Mouse (Mus musculus): ENCODE data around the gene Hal. TPM values are rescaled to one million over a fixed set of nuclear protein-coding genes. Genes with fewer than 3 reads are reported as not detected.

Hal gene
- total and polyA plus RNA-seq, 3 experiments: 0.76 TPM; not detected in 2

DNA sequence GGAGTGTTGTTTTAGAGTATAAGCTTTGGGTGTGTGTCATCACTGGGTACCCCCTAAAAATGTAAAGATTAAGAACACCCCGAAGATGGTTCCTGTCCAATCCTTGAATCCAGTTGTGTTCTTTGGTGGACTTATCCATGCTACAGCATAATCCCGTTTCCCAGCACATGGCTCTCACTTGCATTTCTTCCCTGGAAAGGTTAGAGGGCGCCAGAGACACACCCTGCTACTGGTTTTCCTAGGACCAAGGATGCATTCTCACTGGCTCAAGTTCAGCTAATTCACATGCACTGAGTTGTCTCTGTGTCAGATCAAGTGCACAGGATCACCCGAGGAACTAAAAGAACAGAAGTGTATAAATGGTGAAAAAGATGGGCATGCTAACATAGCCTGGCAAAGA, 1.9 kb upstream of the Hal start:
- no peaks in the 10 kb centered on the region for H3K27me3 ChIP-seq (replicated peaks)
- in situ Hi-C loops (cut with MboI; ENCODE audit: low pct_ligation_motif_present, low pct_unique_long_range_greater_than_20kb, low sequenced_read_pairs) (no loop called here), dilution Hi-C loops (cut with MboI; ENCODE audit: extremely low pct_ligation_motif_present, extremely low pct_unique_long_range_greater_than_20kb, low sequenced_read_pairs) (no loop called here)
- H3K4me3 ChIP-seq (replicated peaks in 1 of 3; ENCODE audit: low read depth in 2 of 3, low read length in 2 of 3, poor library complexity in 1 of 3): no peak overlapping the region
- H3K9me3 ChIP-seq (replicated peaks; ENCODE audit: low read length): no peaks in the 10 kb centered on the region
- H3K27ac ChIP-seq (ENCODE audit: insufficient read depth, low read depth): no peak overlapping the region
- H3K79me2 ChIP-seq (replicated peaks; ENCODE audit: control insufficient read depth, extremely low read depth, insufficient read depth, poor library complexity, severe bottlenecking): no peaks in the 10 kb centered on the region
- TF ChIP-seq MYC (IDR thresholded peaks at IDR 0.05; ENCODE audit: low read depth, low read length) (peak; percentile 74), CTCF (conservative IDR thresholded peaks at IDR 0.05 in 1 of 2, IDR thresholded peaks at IDR 0.05 in 1 of 2; ENCODE audit: low read depth in 2 of 2, low read length in 2 of 2) (peak; percentile 47 to 77), RCOR1 (conservative IDR thresholded peaks at IDR 0.05; ENCODE audit: low read depth, low read length) (no peak), MAX (IDR thresholded peaks at IDR 0.05; ENCODE audit: low read length) (peak; percentile 54; the same call in 1 of the 2 replicates), RAD21 (IDR thresholded peaks at IDR 0.05; ENCODE audit: low read depth, low read length) (peak; percentile 76), MAFK (IDR thresholded peaks at IDR 0.05; ENCODE audit: insufficient replicate concordance, low read length) (no peak), SMC3 (IDR thresholded peaks at IDR 0.05; ENCODE audit: low read depth, low read length) (peak; percentile 63), NELFE (IDR thresholded peaks at IDR 0.05; ENCODE audit: low read depth, low read length) (peak; percentile 41; the same call in 1 of the 2 replicates), POLR2A (IDR thresholded peaks at IDR 0.05; ENCODE audit: low read depth, low read length) (no peak), NRF1 (IDR thresholded peaks at IDR 0.05; ENCODE audit: low read depth, low read length) (no peak), JUN (IDR thresholded peaks at IDR 0.05; ENCODE audit: insufficient read depth, low read depth, low read length) (no peak)
- H3K9ac ChIP-seq (ENCODE audit: insufficient read depth, low read depth): no peak overlapping the region
- peak; percentile 35 for DNase-seq (ENCODE audit: extremely low read depth)
- H3K36me3 ChIP-seq (replicated peaks in 1 of 2; ENCODE audit: control insufficient read depth in 1 of 2, insufficient read depth in 1 of 2, low read length in 1 of 2): peaks cover 26 to 43% of the 10 kb centered on the region in 2 experiments
- no peak overlapping the region for H3K4me2 ChIP-seq (ENCODE audit: insufficient read depth, low read depth, poor library complexity, severe bottlenecking)
- peaks cover 3 to 8% of the 10 kb centered on the region in 2 experiments; a peak in 3 of 4 replicates for H3K4me1 ChIP-seq (ENCODE audit: control insufficient read depth in 1 of 2, insufficient read depth in 2 of 2)

DNA sequence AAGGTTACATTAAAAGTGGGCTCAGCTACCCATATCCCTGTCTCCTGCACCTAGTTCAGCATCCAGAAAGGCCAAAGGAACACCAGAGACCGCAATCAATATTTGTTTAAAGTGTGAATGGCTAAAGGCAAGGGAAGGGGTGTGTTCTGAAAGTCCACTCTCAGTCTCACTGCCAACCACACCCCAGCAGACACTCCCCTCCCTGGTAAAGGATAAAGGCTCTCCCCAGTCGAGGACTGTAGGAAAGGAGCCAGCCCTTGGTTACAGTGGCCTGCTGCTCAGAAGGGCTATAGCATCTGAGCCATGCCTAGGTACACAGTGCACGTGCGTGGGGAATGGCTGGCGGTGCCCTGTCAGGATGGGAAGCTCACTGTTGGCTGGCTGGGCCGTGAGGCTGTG, 259 bp downstream of the Hal start:
- dilution Hi-C loops (cut with MboI; ENCODE audit: extremely low pct_ligation_motif_present, extremely low pct_unique_long_range_greater_than_20kb, low sequenced_read_pairs) (no loop called here), in situ Hi-C loops (cut with MboI; ENCODE audit: low pct_ligation_motif_present, low pct_unique_long_range_greater_than_20kb, low sequenced_read_pairs) (no loop called here)
- no peaks in the 10 kb centered on the region for H3K79me2 ChIP-seq (replicated peaks; ENCODE audit: control insufficient read depth, extremely low read depth, insufficient read depth, poor library complexity, severe bottlenecking)
- no peak for DNase-seq (ENCODE audit: extremely low read depth)
- peaks cover 10 to 21% of the 10 kb centered on the region in 2 experiments for H3K36me3 ChIP-seq (replicated peaks in 1 of 2; ENCODE audit: control insufficient read depth in 1 of 2, insufficient read depth in 1 of 2, low read length in 1 of 2)
- no peaks in the 10 kb centered on the region for H3K9me3 ChIP-seq (replicated peaks; ENCODE audit: low read length)
- no peak overlapping the region for H3K4me2 ChIP-seq (ENCODE audit: insufficient read depth, low read depth, poor library complexity, severe bottlenecking)
- no peak overlapping the region for H3K27ac ChIP-seq (ENCODE audit: insufficient read depth, low read depth)
- H3K9ac ChIP-seq (ENCODE audit: insufficient read depth, low read depth): no peak overlapping the region
- H3K4me1 ChIP-seq (ENCODE audit: control insufficient read depth in 1 of 2, insufficient read depth in 2 of 2): peaks cover 3 to 8% of the 10 kb centered on the region in 2 experiments; a peak in 3 of 4 replicates
- H3K4me3 ChIP-seq (replicated peaks in 1 of 3; ENCODE audit: low read depth in 2 of 3, low read length in 2 of 3, poor library complexity in 1 of 3): no peak overlapping the region
- no peak for TF ChIP-seq HCFC1 (IDR thresholded peaks at IDR 0.05; ENCODE audit: low read depth, low read length)
- no peak for TF ChIP-seq CTCF (conservative IDR thresholded peaks at IDR 0.05 in 1 of 2, IDR thresholded peaks at IDR 0.05 in 1 of 2; ENCODE audit: low read depth in 2 of 2, low read length in 2 of 2)
- no peak for TF ChIP-seq NRF1 (IDR thresholded peaks at IDR 0.05; ENCODE audit: low read depth, low read length)
- no peaks in the 10 kb centered on the region for H3K27me3 ChIP-seq (replicated peaks)

DNA sequence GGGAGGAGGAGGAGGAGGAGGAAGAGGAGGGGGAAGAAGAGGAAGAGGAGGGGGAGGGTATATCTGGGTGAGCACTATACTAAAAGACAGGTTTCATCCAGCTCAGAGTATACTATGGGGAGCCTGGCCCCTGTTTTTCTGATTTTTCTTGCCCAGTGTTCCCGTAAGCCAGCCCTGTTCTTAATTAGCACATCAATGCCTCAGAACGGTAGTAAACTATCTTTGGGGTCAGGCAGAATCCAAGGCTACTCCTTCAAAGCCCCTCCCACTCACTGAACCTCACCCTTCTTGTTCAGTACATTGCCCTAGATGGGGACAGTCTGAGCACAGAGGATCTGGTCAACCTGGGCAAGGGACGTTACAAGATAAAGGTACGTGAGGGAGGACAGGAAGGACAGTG, 1.9 kb downstream of the Hal start:
- Histone ChIP-seq H3K4me3 (replicated peaks in 1 of 3; ENCODE audit: low read depth in 2 of 3, low read length in 2 of 3, poor library complexity in 1 of 3) (no peak overlapping the region), H3K36me3 (replicated peaks in 1 of 2; ENCODE audit: control insufficient read depth in 1 of 2, insufficient read depth in 1 of 2, low read length in 1 of 2) (peaks cover 0 to 6% of the 10 kb centered on the region in 2 experiments), H3K27me3 (replicated peaks) (no peaks in the 10 kb centered on the region), H3K27ac (ENCODE audit: insufficient read depth, low read depth) (no peak overlapping the region), H3K9ac (ENCODE audit: insufficient read depth, low read depth) (no peak overlapping the region), H3K79me2 (replicated peaks; ENCODE audit: control insufficient read depth, extremely low read depth, insufficient read depth, poor library complexity, severe bottlenecking) (no peaks in the 10 kb centered on the region), H3K9me3 (replicated peaks; ENCODE audit: low read length) (no peaks in the 10 kb centered on the region), H3K4me2 (ENCODE audit: insufficient read depth, low read depth, poor library complexity, severe bottlenecking) (no peak overlapping the region), H3K4me1 (ENCODE audit: control insufficient read depth in 1 of 2, insufficient read depth in 2 of 2) (peaks cover 3 to 8% of the 10 kb centered on the region in 2 experiments; a peak in 3 of 4 replicates)
- in situ Hi-C loops (cut with MboI; ENCODE audit: low pct_ligation_motif_present, low pct_unique_long_range_greater_than_20kb, low sequenced_read_pairs) (loop anchor here (5.0 kb wide), 1 partner anchor 87 kb away; no protein-coding TSS in a partner anchor), dilution Hi-C loops (cut with MboI; ENCODE audit: extremely low pct_ligation_motif_present, extremely low pct_unique_long_range_greater_than_20kb, low sequenced_read_pairs) (no loop called here)
- no peak for DNase-seq (ENCODE audit: extremely low read depth)
- no peak for TF ChIP-seq ZMIZ1 (IDR thresholded peaks at IDR 0.05; ENCODE audit: low read depth, low read length)
- no peak for TF ChIP-seq RAD21 (IDR thresholded peaks at IDR 0.05; ENCODE audit: low read depth, low read length)
- TF ChIP-seq POLR2AphosphoS2 (IDR thresholded peaks at IDR 0.05; ENCODE audit: low read depth, low read length): no peak
- TF ChIP-seq HCFC1 (IDR thresholded peaks at IDR 0.05; ENCODE audit: low read depth, low read length): no peak
- no peak for TF ChIP-seq USF2 (conservative IDR thresholded peaks at IDR 0.05; ENCODE audit: low read depth, low read length)
- TF ChIP-seq PAX5 (IDR thresholded peaks at IDR 0.05; ENCODE audit: low read length): no peak
- TF ChIP-seq MAFK (IDR thresholded peaks at IDR 0.05; ENCODE audit: insufficient replicate concordance, low read length): no peak
- no peak for TF ChIP-seq JUND (conservative IDR thresholded peaks at IDR 0.05; ENCODE audit: low read depth, low read length)
- TF ChIP-seq BHLHE40 (IDR thresholded peaks at IDR 0.05; ENCODE audit: low read depth, low read length): no peak
- no peak for TF ChIP-seq TCF12 (IDR thresholded peaks at IDR 0.05; ENCODE audit: low read depth, low read length)
- TF ChIP-seq TBP (conservative IDR thresholded peaks at IDR 0.05; ENCODE audit: low read depth, low read length): no peak
- TF ChIP-seq NELFE (IDR thresholded peaks at IDR 0.05; ENCODE audit: low read depth, low read length): no peak

Data from CH12.LX (cell line).